Comparison of ENCODE assay signal across 8 mouse cellular contexts in the genomic region with DNA sequence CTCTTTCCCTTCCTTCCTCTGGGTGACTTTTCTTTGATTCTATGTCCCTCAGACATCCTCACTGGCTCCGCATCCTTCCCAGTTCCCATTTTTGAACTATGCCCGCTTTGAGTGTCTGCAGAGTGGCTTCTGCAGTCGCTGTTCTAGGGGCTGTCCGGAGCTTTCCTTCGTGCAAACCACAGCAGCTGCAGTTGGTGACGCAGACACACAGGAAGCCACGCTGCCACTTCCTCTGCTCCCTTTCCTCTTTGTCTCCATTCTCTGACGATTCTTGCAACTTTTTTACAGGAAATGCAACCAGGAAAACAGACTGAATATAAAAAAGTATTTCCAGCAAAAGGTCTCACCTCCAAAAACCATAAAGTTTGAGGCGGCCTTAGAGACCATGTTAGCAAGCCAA.
DNase-seq lines count a peak whose midpoint lies in the region; ATAC-seq lines count a peak whose summit lies in the region.

No protein-coding gene starts in this region.

- peak; percentile 40 for DNase-seq in layer of hippocampus, adult 11-12 months (ENCODE audit: low spot score)
- DNase-seq in layer of hippocampus, postnatal 25 days (ENCODE audit: extremely low spot score in 1 of 2, low spot score in 1 of 2): no peak
- peak; percentile 78 to 84 for DNase-seq in thymus, postnatal 10 days (ENCODE audit: low spot score in 2 of 2)
- DNase-seq in MN1 (ENCODE audit: low spot score): no peak
- no peak for DNase-seq in cerebellum, adult 11-12 months
- DNase-seq in retina, postnatal 1 day: no peak

- ATAC-seq in granulocyte monocyte progenitor cell, adult 5-6 weeks (replicated peaks; ENCODE audit: poor library complexity, severe bottlenecking): peak; percentile 94
- ATAC-seq in megakaryocyte, adult 5-6 weeks (ENCODE audit: poor library complexity, severe bottlenecking): peak; percentile 93

Comparison
In these comparisons a context has a peak if more than half of its experiments do, and no peak if none do; other contexts are left out.
1. DNase-seq: peak in layer of hippocampus, adult 11-12 months (single experiment) and thymus, postnatal 10 days (2 of 2); none in layer of hippocampus, postnatal 25 days (0 of 2), MN1 (single experiment), cerebellum, adult 11-12 months (single experiment) and retina, postnatal 1 day (single experiment).